Mouse (Mus musculus) cerebellum, adult 18-20 months (tissue): ENCODE measurements around the gene Pdss2.

Experiments
- DNase-seq, 2 experiments: peaks; one replicate each; pipeline ENCODE4 v3.0.0; 2021

The Pdss2 gene

DNA sequence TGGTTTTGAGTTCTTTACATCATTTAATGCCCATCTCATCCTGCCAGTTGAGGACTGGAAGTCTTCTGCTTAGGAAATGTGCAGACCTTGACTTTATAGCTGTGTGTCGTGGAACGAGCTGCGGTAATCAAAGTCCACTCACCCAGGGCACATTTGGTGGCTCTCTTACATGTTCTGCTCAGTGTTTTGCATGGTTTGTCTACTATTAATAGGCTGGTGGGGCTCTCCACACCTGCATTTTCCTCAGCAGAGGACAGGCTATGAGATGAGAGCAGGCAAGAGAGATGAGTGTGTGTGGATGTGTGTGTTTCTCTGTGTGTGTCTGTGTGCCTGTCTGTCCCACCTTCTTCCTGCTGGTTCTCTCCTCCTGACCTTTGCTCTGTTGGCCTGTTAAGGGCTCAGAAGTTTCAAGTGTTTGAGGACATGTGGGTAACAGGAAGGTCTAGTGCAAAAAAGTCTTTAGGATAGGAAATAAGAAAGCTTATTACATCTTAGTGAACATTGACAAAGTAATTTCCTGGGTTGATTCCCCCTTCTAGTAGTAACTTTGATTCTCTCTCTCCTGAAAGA lies 266.2 kb downstream of the Pdss2 start:
- DNase-seq: no peak

DNA sequence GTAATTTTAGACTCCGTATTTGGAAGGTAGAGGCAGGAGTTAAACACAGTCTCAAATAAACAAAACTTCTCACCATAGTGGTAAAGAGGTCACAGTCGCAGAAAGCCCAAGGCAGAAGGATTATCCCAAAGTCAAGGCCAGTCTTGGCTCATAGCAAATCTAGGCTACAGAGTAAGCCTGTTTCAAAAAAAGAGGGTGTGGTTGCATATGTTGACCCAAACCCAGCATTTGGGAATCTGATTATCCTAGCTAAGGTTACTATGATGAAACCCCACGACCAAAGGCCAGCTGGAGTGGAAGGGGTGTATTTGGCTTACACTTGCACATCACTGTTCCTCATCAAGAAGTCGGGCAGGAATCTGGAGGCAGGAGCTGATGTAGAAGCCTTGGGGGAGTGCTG lies 267.0 kb downstream of the Pdss2 start:
- no peak for DNase-seq

GRCm38 (mm10) chr10:43489139-43489538 lies 267.9 kb downstream of the Pdss2 start:
- DNase-seq: no peak

- no peak for DNase-seq
Measured at GRCm38 (mm10) chr10:43489550-43489949, 268.3 kb downstream of the Pdss2 start.

- no peak for DNase-seq
Measured at GRCm38 (mm10) chr10:43490034-43490433, 268.7 kb downstream of the Pdss2 start.

GRCm38 (mm10) chr10:43490846-43491245 lies 269.6 kb downstream of the Pdss2 start:
- no peak for DNase-seq

DNA sequence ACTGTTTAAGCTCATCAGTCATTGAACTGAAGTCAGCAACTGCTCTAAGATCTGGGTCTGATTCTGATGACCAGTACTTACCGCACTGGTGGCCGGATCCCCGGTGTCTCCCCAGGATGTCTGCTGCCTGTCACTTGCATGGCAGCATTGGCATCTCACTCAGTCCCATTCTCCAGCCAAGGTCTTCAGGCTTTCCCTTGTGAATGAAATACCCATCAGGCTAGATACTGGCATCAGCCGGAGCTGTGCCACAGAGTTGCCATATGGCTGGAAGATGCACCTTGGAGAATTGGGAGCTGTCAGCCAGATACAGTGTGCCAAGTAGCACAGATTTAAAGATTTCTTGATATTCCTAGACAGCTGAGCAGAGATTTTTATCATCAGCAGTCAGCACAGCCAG lies 281.3 kb downstream of the Pdss2 start:
- peak; percentile 42 to 59 for DNase-seq

DNA sequence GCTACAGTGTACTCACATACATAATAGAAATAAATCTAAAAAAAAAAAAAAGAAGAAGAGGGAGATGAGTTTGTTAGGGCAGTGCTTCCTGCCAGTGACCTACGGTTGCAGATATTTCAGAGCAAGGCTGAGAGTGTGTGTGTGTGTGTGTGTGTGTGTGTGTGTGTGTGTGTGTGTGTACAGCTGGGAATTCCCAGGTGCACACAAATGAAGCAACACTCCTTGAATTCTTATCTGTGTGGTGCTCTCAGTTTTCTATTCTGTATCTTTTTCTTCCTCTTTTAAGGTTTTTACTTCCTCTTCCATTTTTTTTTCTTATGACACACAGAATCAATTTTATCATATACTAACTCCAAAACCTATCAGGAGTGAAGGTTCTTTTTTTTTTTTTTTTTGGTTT lies 283.0 kb downstream of the Pdss2 start:
- no peak for DNase-seq

- DNase-seq: no peak
Measured at GRCm38 (mm10) chr10:43507051-43507450, 285.8 kb downstream of the Pdss2 start.

DNA sequence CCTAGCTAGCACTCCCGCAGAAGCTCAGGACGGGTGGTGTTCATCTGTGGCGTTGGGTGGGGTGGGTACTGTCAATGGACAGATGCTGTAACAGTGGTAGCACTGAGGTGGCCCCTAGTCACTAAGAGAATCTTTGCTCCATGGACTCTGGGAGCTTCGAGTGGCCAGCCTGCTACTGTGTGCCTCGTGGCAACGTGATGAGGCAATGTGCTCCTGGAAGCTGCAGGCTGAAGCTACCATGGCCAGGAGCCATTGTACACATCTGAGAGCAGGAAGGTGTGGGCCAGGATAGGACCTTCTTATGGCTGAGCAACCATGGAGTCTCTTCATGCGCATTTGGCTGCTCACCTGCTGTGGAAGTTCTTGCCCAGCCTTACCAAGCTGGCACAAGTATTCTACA lies 287.9 kb downstream of the Pdss2 start:
- DNase-seq: no peak

DNA sequence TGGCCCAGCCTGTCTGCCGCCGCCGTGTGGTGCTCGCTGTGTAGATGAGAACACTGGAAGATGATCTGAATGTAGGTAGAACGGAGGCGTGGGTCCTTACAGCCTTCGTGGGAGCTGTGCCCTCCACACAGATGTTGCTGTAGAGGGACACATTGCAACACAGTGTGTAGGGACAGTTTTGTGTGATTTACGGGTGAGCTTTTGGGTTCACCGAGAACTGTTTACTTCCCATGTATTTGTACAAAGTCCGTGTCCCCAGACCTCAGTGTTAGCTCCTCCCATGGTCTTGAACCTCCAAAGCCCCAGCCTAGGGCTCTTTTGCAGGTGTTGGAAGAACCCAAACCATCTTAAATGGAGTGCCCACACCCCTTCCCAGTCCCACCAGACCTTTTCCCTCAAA lies 291.7 kb downstream of the Pdss2 start:
- DNase-seq: no peak
